Mouse (Mus musculus): ENCODE data around the gene Sf1.

DNA sequence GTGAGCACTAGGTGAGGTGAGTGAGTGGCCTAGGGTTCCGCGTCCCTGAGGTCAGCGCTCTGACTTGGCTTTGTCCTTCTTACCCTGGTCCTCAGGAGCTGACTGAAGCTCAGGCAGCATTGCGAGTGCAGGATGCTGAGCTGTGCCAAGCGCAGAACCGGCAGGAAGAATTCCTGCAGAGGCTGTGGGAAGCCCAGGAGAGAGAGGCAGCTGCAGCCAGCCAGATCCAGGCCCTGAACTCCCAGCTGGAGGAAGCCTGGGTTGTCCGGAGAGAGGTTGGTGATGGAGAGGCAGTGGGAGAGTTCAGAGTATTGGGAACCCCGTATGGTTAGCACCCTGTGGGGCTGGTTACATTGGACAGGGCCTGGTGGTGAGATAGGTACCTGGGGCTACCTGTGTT is 49.7 kb upstream of the Sf1 start:
- TF ChIP-seq CTCF (IDR thresholded peaks at IDR 0.05; ENCODE audit: insufficient read depth, low read length) (no peak), POLR2A (IDR thresholded peaks at IDR 0.05; ENCODE audit: borderline replicate concordance, extremely low read depth, low read depth, low read length) (no peak)

All from lung, adult 2 months (tissue).